Mouse (Mus musculus) inflammation-experienced regulatory T-cells, adult 16 weeks (primary cell): ENCODE data around the gene Srebf1. TPM values are rescaled to one million over a fixed set of nuclear protein-coding genes. Genes with fewer than 3 reads are reported as not detected.

Source experiments
- polyA plus RNA-seq: library from polyadenylated mRNA; unstranded; fragments of 100-300 nt; shearing (Covaris generic); gene quantifications from one replicate; pipeline ENCODE4 v1.2.1, GENCODE M21; 2017

Srebf1 gene
- polyA plus RNA-seq = 97.0 TPM

GRCm38 (mm10) chr11:60222469-60223236 is at the start of gene Srebf1:
TSS of gene Srebf1 (minus strand) at chr11:60222581.

Other genes starting within 250 kb of the Srebf1 start
- gene Pemt, start 176.1 kb downstream of the Srebf1 start, polyA plus RNA-seq = 2.7 TPM
- gene Rai1, start 117.6 kb downstream of the Srebf1 start, polyA plus RNA-seq = 11.0 TPM
- 84.2 TPM for gene Tom1l2, start 130.3 kb upstream of the Srebf1 start, polyA plus RNA-seq
- 0.96 TPM for gene Drc3, start 130.7 kb upstream of the Srebf1 start, polyA plus RNA-seq
- 9.1 TPM for gene Gid4, start 194.6 kb upstream of the Srebf1 start, polyA plus RNA-seq
- 46.6 TPM for gene Atpaf2, start 195.9 kb upstream of the Srebf1 start, polyA plus RNA-seq
- 65.4 TPM for gene Drg2, start 232.0 kb upstream of the Srebf1 start, polyA plus RNA-seq
- 0.02 TPM for gene Myo15, start 246.8 kb upstream of the Srebf1 start, polyA plus RNA-seq